Mouse (Mus musculus) retina, adult 2 months (tissue): Measurements from ENCODE around the gene Nol12.

Experiments
- DNase-seq: peaks from one replicate; pipeline ENCODE4 v3.0.0-alpha.2; 2012; ENCODE audit warnings: low read depth, low spot score

Nol12 gene

GRCm38 (mm10) chr15:78948152-78948725 lies 13.5 kb downstream of the Nol12 start:
- DNase-seq: no peak

DNA sequence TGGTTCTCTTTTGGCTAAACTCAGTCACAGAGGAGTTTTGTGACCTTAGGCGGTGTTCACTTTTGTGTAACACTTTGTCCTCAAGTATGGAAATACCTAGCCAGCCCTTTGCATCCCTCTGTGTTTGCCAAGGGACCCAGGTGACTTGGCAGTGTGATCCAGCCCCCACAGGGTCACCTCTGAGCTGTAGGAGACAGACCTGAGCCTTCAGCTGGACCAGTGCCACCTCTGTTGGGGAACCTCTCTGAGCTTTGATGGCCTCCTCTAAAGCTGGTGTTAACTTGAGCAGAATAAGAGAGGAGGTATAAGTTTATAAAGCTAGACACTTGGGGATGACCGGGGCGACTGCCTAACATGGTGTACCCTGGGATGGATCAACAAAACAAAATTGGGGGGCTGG lies 14.2 kb downstream of the Nol12 start:
- no peak for DNase-seq

DNA sequence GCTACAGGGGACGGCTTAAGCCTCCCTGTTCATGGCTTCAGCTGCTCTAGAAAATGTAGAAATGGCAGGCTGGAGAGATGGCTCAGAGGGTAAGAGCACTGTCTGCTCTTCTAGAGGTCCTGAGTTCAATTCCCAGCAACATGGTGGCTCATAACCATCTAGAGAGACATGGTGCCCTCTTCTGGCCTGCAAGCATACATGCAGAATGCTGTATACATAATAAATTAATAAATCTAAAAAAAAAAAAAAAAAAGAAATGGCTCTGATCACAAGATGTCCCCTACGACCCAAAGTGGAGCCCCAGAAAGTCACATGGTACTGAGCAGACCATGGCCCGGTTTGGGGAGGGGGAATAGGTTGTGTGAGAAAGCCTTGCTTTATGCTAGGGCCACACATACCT lies 20.9 kb downstream of the Nol12 start:
- no peak for DNase-seq

- no peak for DNase-seq
Measured at GRCm38 (mm10) chr15:78956351-78956750, 21.6 kb downstream of the Nol12 start.

DNA sequence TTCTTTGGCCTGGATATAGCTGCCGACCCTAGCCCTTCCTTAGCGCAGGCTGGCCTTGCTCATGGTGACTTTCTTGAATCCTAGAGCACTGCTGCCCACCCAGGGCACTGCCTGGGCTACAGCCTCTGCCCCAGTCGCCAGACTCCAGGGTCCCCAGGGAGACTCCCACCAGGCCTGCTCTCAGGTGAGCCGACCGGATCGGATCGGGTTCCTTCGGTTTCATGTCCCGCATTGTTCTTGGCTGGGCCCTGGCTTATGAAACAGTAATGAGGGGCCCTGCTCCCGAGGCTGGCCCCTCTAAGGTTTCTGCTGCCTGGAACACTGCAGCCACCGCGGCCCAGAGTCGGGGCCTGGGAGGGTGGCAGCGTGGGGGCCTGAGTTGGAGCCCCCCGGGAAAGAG lies 22.3 kb downstream of the Nol12 start:
- no peak for DNase-seq

GRCm38 (mm10) chr15:78959537-78959936 lies 24.8 kb downstream of the Nol12 start:
- DNase-seq: no peak

- DNase-seq: no peak
Measured at GRCm38 (mm10) chr15:78960088-78960487, 25.4 kb downstream of the Nol12 start.

GRCm38 (mm10) chr15:78962885-78963284 lies 28.2 kb downstream of the Nol12 start:
- DNase-seq: peak; percentile 73

- no peak for DNase-seq
Measured at GRCm38 (mm10) chr15:78971626-78972025, 36.9 kb downstream of the Nol12 start.

DNA sequence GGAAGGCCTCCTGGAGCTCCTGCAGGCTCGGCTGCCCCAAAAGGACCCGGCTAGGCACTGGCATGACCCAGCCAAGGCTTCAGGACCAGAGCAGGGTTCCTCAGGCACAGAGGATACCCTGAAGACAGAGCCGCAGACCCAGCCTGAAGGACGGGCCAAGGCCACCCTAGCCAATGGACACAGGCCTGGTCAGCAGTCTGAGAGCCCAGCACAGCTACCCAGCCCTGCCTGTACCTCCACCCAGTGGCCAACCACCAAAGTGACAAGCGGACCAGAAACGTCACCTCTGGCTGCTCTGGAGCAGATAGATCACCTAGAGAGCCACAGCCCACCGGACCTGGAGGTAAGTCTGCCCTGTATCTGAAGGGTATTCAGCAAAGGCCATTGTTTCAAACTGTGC lies 39.2 kb downstream of the Nol12 start:
- DNase-seq: no peak

DNA sequence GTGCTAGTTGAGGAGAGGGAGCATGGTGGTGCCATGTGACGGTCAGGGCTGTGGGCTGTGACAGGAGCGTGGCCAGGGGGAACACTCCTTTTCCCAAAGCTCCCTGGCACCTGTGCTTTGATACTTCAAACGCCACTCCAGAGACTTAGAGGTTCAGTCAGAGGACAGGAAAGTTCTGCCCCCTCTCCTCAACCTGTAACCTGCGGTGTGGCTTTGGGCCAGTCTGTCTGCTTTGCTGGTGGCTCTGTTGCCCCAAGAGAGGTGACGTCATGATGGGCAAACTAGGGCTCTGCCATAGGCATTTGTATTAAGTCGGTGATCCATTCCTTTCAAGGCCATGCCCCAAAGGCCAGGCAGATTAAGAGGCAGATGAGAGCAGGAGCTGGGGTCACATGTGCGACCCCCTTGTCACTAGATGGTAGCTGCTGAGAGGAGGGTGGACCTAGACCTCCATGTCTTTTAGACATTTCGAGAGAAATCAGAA lies 43.0 kb downstream of the Nol12 start:
- DNase-seq: no peak

DNA sequence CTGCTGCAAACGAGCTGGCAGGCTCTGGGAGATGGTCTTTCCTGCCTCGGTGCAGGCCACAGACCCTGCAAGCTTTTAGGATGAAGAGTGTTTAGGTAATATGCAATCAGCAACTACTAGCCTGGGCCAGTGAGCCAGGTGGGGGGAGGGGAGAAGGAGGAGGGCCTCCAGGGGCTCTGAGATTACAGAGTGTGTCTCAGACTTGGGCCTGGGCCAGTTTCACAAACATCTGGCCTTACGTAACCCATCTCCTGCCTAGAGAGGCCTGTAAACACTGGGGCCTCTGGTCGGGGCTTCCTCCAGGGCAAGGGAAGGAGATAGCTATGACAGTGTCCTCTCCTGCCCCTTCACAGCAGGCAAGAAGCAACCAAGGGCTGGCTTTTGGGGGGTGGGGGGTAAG lies 44.1 kb downstream of the Nol12 start:
- no peak for DNase-seq

DNA sequence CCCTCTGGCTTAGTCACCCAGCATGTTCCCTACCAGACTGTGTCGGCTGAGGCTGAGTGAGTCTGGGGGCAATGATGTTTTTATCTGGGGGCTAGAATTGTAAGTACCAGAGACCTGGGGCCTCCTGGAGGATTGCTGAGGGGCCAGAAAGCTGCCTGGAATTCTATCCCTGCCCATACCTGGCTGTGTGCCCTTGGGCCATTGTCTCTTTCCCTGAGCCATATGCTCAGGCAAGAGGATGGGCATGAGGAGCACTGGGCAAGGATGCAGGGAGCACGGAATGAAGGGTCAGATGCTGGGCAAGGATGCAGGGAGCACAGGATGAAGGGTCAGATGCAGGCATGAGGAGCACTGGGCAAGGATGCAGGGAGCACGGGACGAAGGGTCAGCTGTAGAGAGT lies 45.4 kb downstream of the Nol12 start:
- DNase-seq: no peak

DNA sequence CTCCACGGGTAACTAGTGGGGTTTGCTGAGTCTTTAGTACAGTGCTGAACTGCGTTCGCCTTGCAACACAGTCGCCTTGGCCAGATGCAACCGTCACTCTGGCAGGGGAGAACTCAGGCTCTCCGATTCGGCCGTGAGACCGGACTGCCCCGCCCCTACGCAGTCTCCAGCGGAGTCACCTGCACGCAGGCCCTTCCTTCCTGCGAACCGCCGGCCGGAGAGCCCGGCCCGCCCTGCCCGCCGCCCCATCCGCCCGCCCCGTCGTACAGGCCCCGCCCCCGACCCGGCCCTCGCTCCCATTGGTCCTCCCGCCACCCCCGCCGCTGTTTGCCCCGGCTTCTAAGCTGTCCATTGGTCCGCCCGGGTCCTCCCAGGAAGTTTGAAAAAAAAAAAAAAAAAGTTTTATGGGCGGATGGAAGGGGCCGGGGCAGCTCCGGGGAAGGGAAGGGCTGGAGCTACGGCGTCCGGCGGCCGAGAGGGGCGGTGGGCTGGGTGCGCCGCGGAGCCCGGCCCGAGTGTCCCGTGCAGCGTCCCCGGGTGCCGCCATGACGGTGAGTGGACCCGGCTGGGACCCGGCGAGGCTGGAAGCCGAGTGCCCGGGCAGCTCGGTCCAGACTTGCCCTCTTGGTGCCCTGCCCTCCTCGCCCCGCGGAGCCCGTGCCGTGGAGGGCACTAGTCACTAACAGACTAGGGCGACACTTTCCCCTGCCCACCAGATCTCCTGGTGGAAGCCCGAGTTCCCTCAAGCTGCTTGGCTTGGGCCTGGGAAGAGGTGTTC lies 48.1 kb downstream of the Nol12 start:
- DNase-seq: peak; percentile 65

DNA sequence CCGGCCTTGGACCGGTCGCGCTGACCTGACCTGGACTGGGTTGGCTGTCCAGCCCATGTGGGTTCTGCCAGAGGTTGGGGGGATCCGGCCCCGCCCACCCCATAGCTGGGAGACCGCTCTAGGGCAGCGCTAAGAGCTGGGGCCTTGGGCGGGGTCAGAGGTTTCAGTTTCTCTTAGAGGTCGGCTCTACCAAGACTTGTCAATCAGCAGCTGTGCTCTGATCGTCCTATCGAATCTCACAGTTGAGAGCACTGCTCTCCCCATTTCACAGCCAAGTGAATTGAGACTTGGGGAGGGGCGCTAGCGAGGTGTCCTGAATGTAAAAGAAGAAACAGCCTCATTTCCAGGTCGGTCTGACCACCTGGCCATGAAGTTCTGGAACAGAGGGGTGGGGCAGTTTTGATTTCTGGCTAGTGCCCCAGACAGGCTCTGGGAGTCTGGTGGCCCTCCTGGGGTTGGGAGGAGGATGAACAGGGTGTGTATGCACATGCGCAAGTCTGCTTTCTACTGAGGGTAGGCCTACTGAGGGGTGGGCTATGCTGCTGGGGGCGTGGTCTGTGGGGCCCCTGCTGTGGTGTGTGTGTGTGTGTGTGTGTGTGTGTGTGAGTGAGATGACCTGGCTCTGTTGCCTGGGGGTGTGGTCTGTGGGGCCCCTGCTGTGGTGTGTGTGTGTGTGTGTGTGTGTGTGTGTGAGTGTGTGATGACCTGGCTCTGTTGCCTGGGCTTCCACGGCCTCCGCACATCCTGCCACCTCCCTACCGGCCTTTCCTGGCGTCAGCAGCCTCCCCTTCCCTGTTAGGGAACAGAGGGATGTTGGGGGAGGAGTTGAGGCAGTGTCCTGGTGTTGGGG lies 48.9 kb downstream of the Nol12 start:
- DNase-seq: no peak

- no peak for DNase-seq
Measured at GRCm38 (mm10) chr15:78984286-78984778, 49.6 kb downstream of the Nol12 start.

DNA sequence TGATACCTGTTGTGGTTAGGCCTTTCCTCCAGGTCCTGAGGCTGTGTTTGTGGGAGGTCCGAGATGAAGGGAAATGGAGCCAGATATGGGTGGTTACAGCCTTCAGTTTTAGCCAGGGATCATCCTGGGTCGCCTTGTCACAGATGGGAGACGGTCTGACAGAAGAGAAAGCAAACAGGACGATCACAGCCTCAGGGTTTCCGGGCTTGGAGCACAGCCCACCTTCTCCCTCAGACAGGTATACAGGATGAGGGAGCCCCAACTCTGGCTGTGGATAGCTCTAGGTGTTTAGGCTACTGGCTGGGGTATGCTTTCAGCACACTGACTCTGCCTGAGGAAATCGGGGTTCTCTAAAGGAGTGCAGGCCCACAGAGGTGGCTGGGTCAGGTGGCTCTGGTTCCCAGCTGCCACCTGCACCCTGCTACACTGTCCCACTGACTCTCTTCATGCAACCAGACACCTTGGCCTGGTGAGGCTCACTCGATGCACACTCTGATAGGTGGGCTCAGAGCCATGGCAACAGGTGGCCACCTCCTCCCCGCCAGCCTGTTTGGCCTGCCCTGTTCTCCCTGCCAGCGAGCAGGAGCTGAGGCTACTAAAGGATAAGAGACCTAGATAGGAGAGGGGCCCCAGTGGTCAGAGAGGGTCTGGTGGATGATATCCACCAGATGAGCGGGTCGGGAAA lies 51.9 kb downstream of the Nol12 start:
- DNase-seq: no peak

- DNase-seq: peak; percentile 20
Measured at GRCm38 (mm10) chr15:78988499-78988971, 53.8 kb downstream of the Nol12 start.

GRCm38 (mm10) chr15:78989152-78990092 lies 54.7 kb downstream of the Nol12 start:
- DNase-seq: no peak

- DNase-seq: no peak
Measured at GRCm38 (mm10) chr15:78990093-78990463, 55.3 kb downstream of the Nol12 start.
